Comparison of ENCODE assay signal across 12 mouse cellular contexts in genomic region chr9:62709983-62710382, GRCm38 (mm10). TPM values are rescaled to one million over a fixed set of nuclear protein-coding genes. Genes with fewer than 3 reads are reported as not detected.
"Had no signal": no experiment of that assay in that cellular context is flagged by ENCODE, and none has a peak within 500 bp of the region (broad histone marks: within the 10 kb centered on the region; RNA-seq: fewer than 3 reads in every experiment).

No protein-coding gene starts in this region.

- DNase-seq: kidney, adult 11 months; kidney, adult 8-10 months; kidney, postnatal 10 days; kidney, postnatal 36 days; layer of hippocampus, postnatal 36 days; liver, postnatal 0 days; lung, embryonic 14.5 days; thymus, postnatal 36 days had no signal

- ATAC-seq: intestine, embryonic 15.5 days; liver, postnatal 0 days; lung, postnatal 0 days; midbrain, embryonic 15.5 days had no signal

RNA-seq across cellular contexts. Expression of gene Itga11, which starts 32.4 kb away (rescaled TPM):
- total RNA-seq: megakaryocyte, adult 5-6 weeks had no signal
